Mouse (Mus musculus) right cerebral cortex, postnatal 14 days (tissue): ENCODE results near the gene Lrg1.

Source experiments
- DNase-seq: peaks from one replicate; pipeline ENCODE4 v3.0.0; 2022

Lrg1 gene

DNA sequence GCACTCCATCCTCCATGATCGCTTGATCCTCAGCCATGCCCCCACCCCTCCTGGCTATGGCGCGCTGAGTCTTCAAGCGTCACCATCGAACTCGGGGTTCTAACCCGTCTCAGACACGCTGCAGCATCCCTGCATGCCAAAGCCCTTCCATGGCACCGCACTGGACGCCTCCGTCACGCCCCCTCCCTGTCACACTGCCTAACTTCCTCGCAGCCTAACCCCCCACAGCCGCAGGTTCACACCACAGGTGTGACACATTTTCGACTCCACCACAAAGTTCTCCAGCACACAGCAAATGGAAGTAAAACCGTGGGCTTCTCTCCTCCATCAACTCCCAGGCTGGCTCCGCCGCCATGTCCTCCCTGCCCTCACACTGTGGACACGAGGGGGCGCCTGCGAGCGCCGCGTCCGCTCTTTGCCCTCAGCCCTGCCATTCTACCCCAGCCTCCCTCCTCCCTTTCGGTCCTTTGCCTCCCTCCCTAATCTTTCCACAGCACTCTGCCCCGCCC is 12.7 kb upstream of the Lrg1 start:
- DNase-seq: peak; percentile 73

GRCm38 (mm10) chr17:56133457-56134363 is 11.9 kb upstream of the Lrg1 start:
- no peak for DNase-seq

GRCm38 (mm10) chr17:56132661-56133060 is 10.9 kb upstream of the Lrg1 start:
- DNase-seq: no peak

- peak; percentile 76 for DNase-seq
These were observed 10.0 kb upstream of the Lrg1 start for GRCm38 (mm10) chr17:56131814-56132213.

- DNase-seq: no peak
These were observed 9.3 kb upstream of the Lrg1 start for GRCm38 (mm10) chr17:56131136-56131535.

DNA sequence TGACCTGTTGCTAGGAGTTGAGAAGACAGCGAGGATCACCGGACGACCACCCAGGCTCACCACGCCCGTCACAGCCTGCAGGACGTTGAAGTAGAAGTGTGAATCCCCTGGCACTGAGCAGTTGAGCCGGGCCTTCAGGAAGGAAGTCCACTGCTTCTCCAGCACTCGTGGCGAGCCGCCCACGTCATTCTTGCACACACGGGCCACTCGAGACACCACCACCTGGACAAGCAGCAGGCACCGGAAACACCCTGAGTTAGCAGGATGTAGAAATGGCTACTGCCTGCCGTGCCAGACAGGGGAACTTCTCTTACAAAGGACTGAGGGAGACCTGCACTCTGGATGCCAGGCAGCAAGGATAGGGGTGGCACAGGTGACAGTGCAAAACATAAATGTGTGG is 6.4 kb upstream of the Lrg1 start:
- no peak for DNase-seq

- DNase-seq: no peak
These were observed 4.4 kb upstream of the Lrg1 start for GRCm38 (mm10) chr17:56126175-56126574.

GRCm38 (mm10) chr17:56125276-56125630 is 3.5 kb upstream of the Lrg1 start:
- no peak for DNase-seq

GRCm38 (mm10) chr17:56124377-56125275 is 2.8 kb upstream of the Lrg1 start:
- DNase-seq: peak; percentile 71

DNA sequence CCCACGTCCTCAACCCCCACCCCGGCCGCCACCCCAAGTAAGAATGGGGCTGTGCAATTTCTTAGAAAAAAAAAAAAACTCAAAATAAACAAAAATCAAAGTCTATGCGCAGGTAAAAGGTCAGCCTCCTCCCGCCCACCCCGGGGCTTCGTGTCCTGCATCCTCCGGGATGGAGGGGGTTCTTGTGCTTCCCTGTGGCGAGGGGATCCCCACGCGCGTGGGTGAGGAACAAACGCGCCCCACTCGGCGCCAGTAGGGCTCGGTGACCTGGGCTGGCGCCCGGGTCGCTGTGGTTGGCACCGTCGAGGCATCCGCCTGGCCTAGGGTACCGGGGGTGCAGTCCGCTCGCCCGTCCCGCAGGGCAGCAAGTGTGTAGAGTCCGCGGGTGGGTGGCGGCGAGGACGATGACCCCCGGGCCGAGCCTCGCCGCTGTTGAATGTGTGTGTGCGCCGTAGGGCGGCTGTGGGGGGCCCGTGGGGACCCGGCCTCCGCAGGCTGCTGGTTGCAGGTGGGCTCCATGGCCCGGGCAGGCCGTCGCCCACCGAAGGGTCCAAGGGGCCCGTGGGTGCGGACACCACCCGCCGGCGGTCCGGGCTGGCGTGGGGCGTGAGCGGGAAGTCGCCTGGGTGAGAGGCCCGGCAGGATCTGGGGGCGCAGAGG is 2.0 kb upstream of the Lrg1 start:
- no peak for DNase-seq

- no peak for DNase-seq
These were observed 1.4 kb upstream of the Lrg1 start for GRCm38 (mm10) chr17:56123161-56123560.

- DNase-seq: no peak
These were observed 1.6 kb downstream of the Lrg1 start for GRCm38 (mm10) chr17:56119981-56120880.

GRCm38 (mm10) chr17:56119431-56119830 is 2.4 kb downstream of the Lrg1 start:
- DNase-seq: no peak

- peak; percentile 67 for DNase-seq
These were observed 4.5 kb downstream of the Lrg1 start, which contains the start of gene Plin5 for GRCm38 (mm10) chr17:56117251-56117710. Plin5 (minus strand) TSS chr17:56117596.

- no peak for DNase-seq
These were observed 5.6 kb downstream of the Lrg1 start for GRCm38 (mm10) chr17:56116193-56116592.

DNA sequence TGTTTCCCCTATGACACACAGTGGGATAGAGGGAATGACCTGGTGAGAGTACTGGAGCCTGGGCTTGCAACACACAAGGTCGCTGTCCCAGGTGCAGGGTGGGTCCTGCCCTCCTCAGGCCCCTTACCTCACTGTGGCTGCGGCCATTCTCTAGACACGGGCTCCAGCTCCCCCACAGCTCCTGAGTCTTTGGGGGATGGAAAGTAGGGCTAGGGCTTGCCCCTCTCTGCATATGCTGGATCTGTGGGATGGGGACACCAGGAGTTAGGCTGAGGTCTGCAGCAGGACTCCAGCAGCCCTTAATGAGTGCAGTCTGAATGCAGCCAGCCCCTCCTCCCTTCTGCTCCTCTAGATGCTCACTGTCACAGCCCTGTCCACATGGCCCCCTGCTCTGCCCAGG is 9.1 kb downstream of the Lrg1 start:
- no peak for DNase-seq

GRCm38 (mm10) chr17:56111864-56112263 is 9.9 kb downstream of the Lrg1 start:
- DNase-seq: peak; percentile 67

DNA sequence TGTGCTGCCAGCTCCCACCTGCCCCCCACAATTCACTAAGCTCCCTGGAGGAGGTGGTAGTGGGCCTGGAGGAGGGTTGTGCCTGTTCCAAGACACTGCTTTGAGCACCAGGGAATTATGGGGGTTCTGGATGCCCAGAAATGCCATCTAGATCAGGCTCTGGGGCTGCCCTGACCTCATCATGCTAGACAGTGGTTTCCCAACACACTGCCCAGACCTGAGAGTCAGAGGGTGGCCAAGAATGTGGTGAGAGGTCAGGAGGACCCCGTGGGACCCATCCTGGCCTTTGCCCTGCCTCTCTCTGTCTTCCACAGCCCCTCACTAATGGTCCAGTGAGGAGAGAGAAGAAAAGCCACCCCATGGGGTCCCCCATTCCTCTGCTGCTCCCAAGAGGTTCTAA is 10.8 kb downstream of the Lrg1 start:
- DNase-seq: no peak

- DNase-seq: no peak
These were observed 11.2 kb downstream of the Lrg1 start for GRCm38 (mm10) chr17:56110571-56110970.

DNA sequence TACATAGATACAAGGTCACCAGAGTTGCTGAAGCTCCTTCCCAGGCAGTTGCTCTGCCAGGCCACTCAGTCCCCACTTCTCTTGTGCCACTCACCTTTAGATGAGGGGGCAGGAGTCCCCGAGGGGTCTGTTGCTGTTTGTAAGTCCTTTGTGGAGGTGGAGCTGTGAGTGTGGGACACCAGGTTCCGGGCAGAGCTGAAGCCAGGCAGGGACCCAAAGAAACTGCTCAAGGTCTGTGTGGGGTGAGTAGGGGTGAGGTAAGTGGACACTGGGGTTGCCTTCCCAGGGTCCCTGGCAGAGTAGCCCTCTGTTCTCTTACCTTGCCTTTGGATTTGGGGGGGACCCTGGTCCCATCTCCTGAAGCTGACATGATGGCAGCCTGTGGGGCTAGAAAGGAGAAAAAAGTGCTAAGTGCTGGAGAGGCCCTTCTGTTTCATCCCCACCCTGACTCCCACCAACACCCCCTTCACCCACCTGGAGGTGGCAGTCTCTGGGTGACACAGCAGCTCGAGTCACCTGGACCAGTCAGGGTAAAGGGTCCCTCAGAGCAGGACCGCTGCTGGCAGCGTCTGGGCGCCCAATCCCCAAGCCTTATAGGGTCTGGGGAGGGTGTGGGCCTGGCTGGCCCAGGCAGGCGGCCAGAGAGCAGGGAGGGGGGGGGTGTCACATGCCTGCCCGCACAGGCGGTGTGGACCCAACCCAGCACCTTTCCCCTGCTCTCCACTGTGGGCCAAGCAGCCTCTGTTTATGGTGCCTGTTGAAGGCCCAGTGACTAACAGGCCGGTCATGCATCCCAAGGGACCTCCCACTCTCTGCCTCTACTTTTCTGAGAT is 12.4 kb downstream of the Lrg1 start, which contains the start of gene Plin4:
Gene Plin4 (minus strand): TSS at position 585 of the 833 bp plus-strand sequence.
- DNase-seq: no peak
